ENCODE assay signal across 16 mouse cellular contexts in genomic region chr8:12856038-12856437, GRCm38 (mm10). TPM values are rescaled to one million over a fixed set of nuclear protein-coding genes. Genes with fewer than 3 reads are reported as not detected.
DNase-seq lines count a peak whose midpoint lies in the region; ATAC-seq and TF ChIP-seq lines count a peak whose summit lies in the region.
"Had no signal": no experiment of that assay in that cellular context is flagged by ENCODE, and none has a peak within 500 bp of the region (broad histone marks: within the 10 kb centered on the region; RNA-seq: fewer than 3 reads in every experiment).

No protein-coding gene starts in this region.

- no peak overlapping the region for H3K4me2 ChIP-seq in kidney, postnatal 0 days (ENCODE audit: low read length)
- H3K4me2 ChIP-seq in midbrain, embryonic 11.5 days = no peak overlapping the region
- no peak overlapping the region for H3K4me2 ChIP-seq in midbrain, postnatal 0 days (ENCODE audit: low read depth, low read length, poor library complexity, severe bottlenecking)
- no peak overlapping the region for H3K4me2 ChIP-seq in heart, embryonic 15.5 days
- H3K4me2 ChIP-seq: embryonic facial prominence, embryonic 13.5 days; lung, embryonic 14.5 days had no signal

- no peak overlapping the region for H3K27ac ChIP-seq in kidney, postnatal 0 days
- H3K27ac ChIP-seq in midbrain, embryonic 11.5 days (ENCODE audit: low read depth, low read length) = no peak overlapping the region
- H3K27ac ChIP-seq in midbrain, postnatal 0 days (ENCODE audit: low read depth, low read length) = no peak overlapping the region
- 0 out of 2 replicates have a peak overlapping the region, but pooled peaks have one; percentile 12 for H3K27ac ChIP-seq in heart, embryonic 10.5 days
- no peak overlapping the region for H3K27ac ChIP-seq in heart, embryonic 15.5 days
- H3K27ac ChIP-seq in hindbrain, embryonic 10.5 days = no peak overlapping the region
- H3K27ac ChIP-seq: embryonic facial prominence, embryonic 13.5 days; midbrain, embryonic 10.5 days had no signal

- no peaks in the 10 kb centered on the region for H3K9me3 ChIP-seq in kidney, postnatal 0 days (replicated peaks; ENCODE audit: low read length)
- H3K9me3 ChIP-seq in midbrain, embryonic 11.5 days (ENCODE audit: control insufficient read depth, low read length) = no peaks in the 10 kb centered on the region
- no peaks in the 10 kb centered on the region for H3K9me3 ChIP-seq in midbrain, postnatal 0 days (ENCODE audit: low read length)
- H3K9me3 ChIP-seq in heart, embryonic 10.5 days = no peaks in the 10 kb centered on the region
- H3K9me3 ChIP-seq in heart, embryonic 15.5 days (replicated peaks) = no peaks in the 10 kb centered on the region
- H3K9me3 ChIP-seq in hindbrain, embryonic 10.5 days = no peaks in the 10 kb centered on the region
- H3K9me3 ChIP-seq: embryonic facial prominence, embryonic 13.5 days; midbrain, embryonic 10.5 days had no signal

- H3K36me3 ChIP-seq in kidney, postnatal 0 days (ENCODE audit: insufficient read depth, low read length) = peaks cover 22% of the 10 kb centered on the region; the same call in 1 of the 2 replicates
- no peaks in the 10 kb centered on the region for H3K36me3 ChIP-seq in midbrain, embryonic 11.5 days (ENCODE audit: control insufficient read depth, insufficient read depth, low read length)
- H3K36me3 ChIP-seq in midbrain, postnatal 0 days (ENCODE audit: insufficient read depth, low read length) = peaks cover 50% of the 10 kb centered on the region
- peaks cover 51% of the 10 kb centered on the region for H3K36me3 ChIP-seq in heart, embryonic 10.5 days
- peaks cover 8% of the 10 kb centered on the region; the same call in 1 of the 2 replicates for H3K36me3 ChIP-seq in heart, embryonic 15.5 days
- H3K36me3 ChIP-seq in hindbrain, embryonic 10.5 days = peaks cover 48% of the 10 kb centered on the region

- TF ChIP-seq CTCF in kidney, postnatal 0 days (IDR thresholded peaks at IDR 0.05; ENCODE audit: low read depth) = no peak
- no peak for TF ChIP-seq CTCF in midbrain, postnatal 0 days (IDR thresholded peaks at IDR 0.05)

- WGBS in kidney, postnatal 0 days = 43% methylated on average over 15 of the region's 15 CpGs
- WGBS in midbrain, embryonic 11.5 days = 78% methylated on average over 15 of the region's 15 CpGs
- WGBS in midbrain, postnatal 0 days = 80% methylated on average over 15 of the region's 15 CpGs
- WGBS in heart, embryonic 10.5 days = 57% methylated on average over 15 of the region's 15 CpGs
- WGBS in heart, embryonic 15.5 days = 42% methylated on average over 15 of the region's 15 CpGs
- 74% methylated on average over 15 of the region's 15 CpGs for WGBS in hindbrain, embryonic 10.5 days

- peak; percentile 60 for DNase-seq in kidney, postnatal 0 days (ENCODE audit: low spot score)
- DNase-seq in kidney, adult 18-20 months = no peak
- peak; percentile 21 for DNase-seq in midbrain, embryonic 11.5 days (ENCODE audit: low spot score, missing footprints)
- no peak for DNase-seq in midbrain, postnatal 0 days (ENCODE audit: low spot score)
- DNase-seq in heart, embryonic 10.5 days (ENCODE audit: low spot score) = no peak
- no peak for DNase-seq in layer of hippocampus, adult 9-10 months (ENCODE audit: low spot score)
- DNase-seq in hindbrain, embryonic 10.5 days (ENCODE audit: low spot score) = no peak
- DNase-seq: cerebellum, adult 9-11 months; gastrocnemius, postnatal 14 days; left cerebral cortex, postnatal 4 days; lung, embryonic 14.5 days; right cerebral cortex, adult 18-20 months; thymus, adult 18-20 months had no signal

- H3K9ac ChIP-seq in kidney, postnatal 0 days (ENCODE audit: low read depth, low read length) = no peak overlapping the region
- H3K9ac ChIP-seq in midbrain, embryonic 11.5 days (ENCODE audit: low read length) = no peak overlapping the region
- no peak overlapping the region for H3K9ac ChIP-seq in midbrain, postnatal 0 days (replicated peaks; ENCODE audit: low read length, poor library complexity, severe bottlenecking)
- no peak overlapping the region for H3K9ac ChIP-seq in heart, embryonic 15.5 days
- H3K9ac ChIP-seq: embryonic facial prominence, embryonic 13.5 days; lung, embryonic 14.5 days had no signal

- H3K4me1 ChIP-seq in kidney, postnatal 0 days (replicated peaks; ENCODE audit: insufficient read depth, low read length) = no peaks in the 10 kb centered on the region
- H3K4me1 ChIP-seq in midbrain, embryonic 11.5 days (ENCODE audit: control insufficient read depth, insufficient read depth, low read length) = no peaks in the 10 kb centered on the region
- H3K4me1 ChIP-seq in midbrain, postnatal 0 days (ENCODE audit: insufficient read depth, low read length) = no peaks in the 10 kb centered on the region
- H3K4me1 ChIP-seq in heart, embryonic 10.5 days = peaks cover 32% of the 10 kb centered on the region
- H3K4me1 ChIP-seq in heart, embryonic 15.5 days (replicated peaks) = peaks cover 6% of the 10 kb centered on the region; the same call in 1 of the 2 replicates
- H3K4me1 ChIP-seq in hindbrain, embryonic 10.5 days (replicated peaks) = peaks cover 12% of the 10 kb centered on the region; the same call in 1 of the 2 replicates
- H3K4me1 ChIP-seq: embryonic facial prominence, embryonic 13.5 days; midbrain, embryonic 10.5 days had no signal

- H3K4me3 ChIP-seq in kidney, postnatal 0 days (replicated peaks; ENCODE audit: low read depth, low read length) = no peak overlapping the region
- H3K4me3 ChIP-seq in midbrain, embryonic 11.5 days (ENCODE audit: low read depth, low read length) = no peak overlapping the region
- H3K4me3 ChIP-seq in midbrain, postnatal 0 days (ENCODE audit: low read depth, low read length) = no peak overlapping the region
- no peak overlapping the region for H3K4me3 ChIP-seq in heart, embryonic 10.5 days
- no peak overlapping the region for H3K4me3 ChIP-seq in heart, embryonic 15.5 days
- H3K4me3 ChIP-seq in hindbrain, embryonic 10.5 days = no peak overlapping the region
- H3K4me3 ChIP-seq: embryonic facial prominence, embryonic 13.5 days; midbrain, embryonic 10.5 days had no signal

- H3K27me3 ChIP-seq in kidney, postnatal 0 days (ENCODE audit: insufficient read depth, low read length) = no peaks in the 10 kb centered on the region
- no peaks in the 10 kb centered on the region for H3K27me3 ChIP-seq in midbrain, embryonic 11.5 days (ENCODE audit: control insufficient read depth, insufficient read depth, low read length)
- H3K27me3 ChIP-seq in midbrain, postnatal 0 days (ENCODE audit: insufficient read depth, low read length) = no peaks in the 10 kb centered on the region
- no peaks in the 10 kb centered on the region for H3K27me3 ChIP-seq in heart, embryonic 10.5 days (ENCODE audit: insufficient read depth, poor library complexity, severe bottlenecking)
- no peaks in the 10 kb centered on the region for H3K27me3 ChIP-seq in heart, embryonic 15.5 days
- H3K27me3 ChIP-seq in hindbrain, embryonic 10.5 days (ENCODE audit: insufficient read depth, poor library complexity, severe bottlenecking) = no peaks in the 10 kb centered on the region
- H3K27me3 ChIP-seq: embryonic facial prominence, embryonic 13.5 days had no signal

- peak; percentile 76 for ATAC-seq in kidney, postnatal 0 days (replicated peaks; ENCODE audit: low FRiP score, low read depth)
- ATAC-seq in midbrain, embryonic 11.5 days (ENCODE audit: low FRiP score) = no peak
- ATAC-seq in midbrain, postnatal 0 days (ENCODE audit: low FRiP score) = no peak
- ATAC-seq in heart, embryonic 15.5 days (replicated peaks; ENCODE audit: insufficient number of reproducible peaks, insufficient read depth, low FRiP score, low read depth) = 0 out of 2 replicates have a peak, but pooled peaks have one; percentile 32

RNA-seq across cellular contexts. Expression of gene Mcf2l, which starts 17.6 kb away (rescaled TPM):
- polyA plus RNA-seq in kidney, postnatal 0 days (2015; fragmentation: Nextera tagmentation; extraction: Ambion mirVana) = 10.9 and 11.2 TPM in 2 replicates
- 44.2 and 46.0 TPM in 2 replicates for polyA plus RNA-seq in midbrain, embryonic 11.5 days (2014; fragmentation: Nextera tagmentation; extraction: Ambion mirVana)
- total RNA-seq in midbrain, postnatal 0 days (2014; rRNA removed) = 391 and 405 TPM in 2 replicates
- 130 and 136 TPM in 2 replicates for polyA plus RNA-seq in midbrain, postnatal 0 days (2015; fragmentation: Nextera tagmentation; extraction: Ambion mirVana)
- polyA plus RNA-seq in heart, embryonic 10.5 days (2016; fragmentation: Nextera tagmentation; extraction: Ambion mirVana) = 8.3 and 9.1 TPM in 2 replicates
- polyA plus RNA-seq in heart, embryonic 15.5 days (2015; fragmentation: Nextera tagmentation; extraction: Ambion mirVana) = 9.0 and 9.9 TPM in 2 replicates
- polyA plus RNA-seq in hindbrain, embryonic 10.5 days (2016; fragmentation: Nextera tagmentation; extraction: Ambion mirVana) = 31.5 and 46.4 TPM in 2 replicates

Comparison
In these comparisons a context has a peak if more than half of its experiments do, and no peak if none do; other contexts are left out.
1. DNase-seq: peak in kidney, postnatal 0 days (single experiment) and midbrain, embryonic 11.5 days (single experiment); none in kidney, adult 18-20 months (single experiment), midbrain, postnatal 0 days (single experiment), heart, embryonic 10.5 days (single experiment), layer of hippocampus, adult 9-10 months (single experiment) and hindbrain, embryonic 10.5 days (single experiment).
2. ATAC-seq: peak in kidney, postnatal 0 days (single experiment) and heart, embryonic 15.5 days (single experiment); none in midbrain, embryonic 11.5 days (single experiment) and midbrain, postnatal 0 days (single experiment).